Mouse (Mus musculus): ENCODE measurements around the gene Vrk3. TPM values are rescaled to one million over a fixed set of nuclear protein-coding genes. Genes with fewer than 3 reads are reported as not detected.

Gene Vrk3
- polyA plus RNA-seq, 1 experiment from 2014 or later: 28.1 TPM

- H3K4me2 ChIP-seq: no peak overlapping the region
- no peak overlapping the region for H3K9ac ChIP-seq
- ATAC-seq (ENCODE audit: insufficient read depth): no peak
- H3K27me3 ChIP-seq: 0 out of 2 replicates have a peak, but pooled peaks cover 3% of the 10 kb centered on the region
- no peak overlapping the region for H3K27ac ChIP-seq (replicated peaks)
- no peaks in the 10 kb centered on the region for H3K9me3 ChIP-seq (replicated peaks)
- H3K4me1 ChIP-seq (replicated peaks): peaks cover 14% of the 10 kb centered on the region
- WGBS (ENCODE audit: insufficient replicate concordance): 67% methylated on average over 4 of the region's 4 CpGs
- H3K4me3 ChIP-seq (replicated peaks): no peak overlapping the region
- peaks cover 10% of the 10 kb centered on the region; the same call in 1 of the 2 replicates for H3K36me3 ChIP-seq (replicated peaks)
Measured at GRCm38 (mm10) chr7:44810365-44810764, 62.2 kb downstream of the Vrk3 start.

GRCm38 (mm10) chr7:44810819-44811557 is 62.8 kb downstream of the Vrk3 start:
- no peak overlapping the region for H3K9ac ChIP-seq
- no peaks in the 10 kb centered on the region for H3K9me3 ChIP-seq (replicated peaks)

DNA sequence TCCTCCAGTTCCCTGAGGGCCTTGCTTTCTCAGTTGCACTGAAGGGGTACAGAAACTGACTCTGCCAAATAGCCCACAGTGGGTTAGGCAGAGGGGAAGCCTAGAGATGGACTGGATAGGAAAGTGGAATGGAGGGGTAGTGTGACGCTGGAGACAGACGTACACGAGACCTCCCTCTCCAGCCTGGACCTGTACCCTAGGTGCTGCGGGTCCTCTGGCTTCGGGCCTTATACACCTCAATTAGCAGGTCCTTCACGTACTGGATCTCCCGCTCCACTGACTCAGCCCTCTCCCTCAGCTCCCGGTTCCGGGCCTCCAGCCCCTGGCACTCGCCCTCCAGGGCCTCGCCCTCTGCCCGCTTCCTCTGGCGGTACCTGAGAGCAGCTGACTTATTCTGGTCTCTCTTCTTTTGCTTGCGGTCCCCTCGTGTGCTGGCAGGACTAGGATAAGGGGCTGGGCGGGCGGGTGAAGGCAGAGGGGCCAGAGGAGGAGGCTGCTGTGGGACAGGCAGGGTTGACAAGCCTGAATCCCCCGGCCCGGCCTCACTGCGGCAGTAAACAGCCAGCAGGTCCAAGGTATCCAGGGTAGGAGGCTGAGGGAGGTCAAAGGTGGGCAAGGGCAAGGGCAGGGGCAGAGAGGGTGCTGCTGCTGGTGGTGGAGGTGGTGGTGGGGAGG is 64.6 kb downstream of the Vrk3 start:
- ATAC-seq (ENCODE audit: insufficient read depth): no peak
- H3K27me3 ChIP-seq: no peaks in the 10 kb centered on the region
- peaks cover 10% of the 10 kb centered on the region; the same call in 1 of the 2 replicates for H3K36me3 ChIP-seq (replicated peaks)
- H3K9me3 ChIP-seq (replicated peaks): no peaks in the 10 kb centered on the region
- no peak overlapping the region for H3K4me2 ChIP-seq
- no peak overlapping the region for H3K4me3 ChIP-seq (replicated peaks)
- H3K27ac ChIP-seq (replicated peaks): no peak overlapping the region
- peaks cover 24% of the 10 kb centered on the region for H3K4me1 ChIP-seq (replicated peaks)
- H3K9ac ChIP-seq: no peak overlapping the region
- 79% methylated on average over 20 of the region's 20 CpGs for WGBS (ENCODE audit: insufficient replicate concordance)

More at GRCm38 (mm10) chr7:44810819-44811557, 62.8 kb downstream of the Vrk3 start:
- Histone ChIP-seq H3K4me2 (no peak overlapping the region), H3K27ac (replicated peaks) (no peak overlapping the region), H3K27me3 (no peaks in the 10 kb centered on the region), H3K36me3 (replicated peaks) (peaks cover 10% of the 10 kb centered on the region; the same call in 1 of the 2 replicates), H3K4me1 (replicated peaks) (peaks cover 17% of the 10 kb centered on the region), H3K4me3 (replicated peaks) (no peak overlapping the region)
- ATAC-seq (ENCODE audit: insufficient read depth): no peak
- WGBS (ENCODE audit: insufficient replicate concordance): 64% methylated on average over 7 of the region's 7 CpGs

DNA sequence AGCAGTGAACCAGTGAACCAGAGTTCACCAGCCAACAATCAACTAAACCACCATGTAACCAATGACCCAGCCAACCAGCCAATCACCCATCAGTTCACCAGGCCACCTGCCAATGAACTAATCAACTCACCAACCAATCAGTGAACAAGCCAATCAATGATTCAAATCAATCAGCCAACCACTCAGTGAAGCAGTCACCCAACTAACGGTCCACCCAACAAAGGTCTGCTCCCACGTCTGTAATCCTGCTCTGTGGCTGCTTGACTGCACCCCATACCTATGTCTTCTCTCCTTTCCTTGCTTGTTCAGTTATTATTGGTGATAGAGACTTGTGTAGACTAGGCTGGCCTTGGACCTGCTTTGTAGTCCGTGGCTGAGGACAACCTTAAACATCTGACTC is 65.8 kb downstream of the Vrk3 start:
- H3K4me1 ChIP-seq (replicated peaks): peaks cover 36% of the 10 kb centered on the region
- no peak for ATAC-seq (ENCODE audit: insufficient read depth)
- H3K36me3 ChIP-seq (replicated peaks): peaks cover 16% of the 10 kb centered on the region
- no peak overlapping the region for H3K9ac ChIP-seq
- no peak overlapping the region; the same call in 1 of the 2 replicates for H3K4me3 ChIP-seq (replicated peaks)
- H3K9me3 ChIP-seq (replicated peaks): no peaks in the 10 kb centered on the region
- no peaks in the 10 kb centered on the region for H3K27me3 ChIP-seq
- H3K27ac ChIP-seq (replicated peaks): no peak overlapping the region
- peak overlapping the region; percentile 92 for H3K4me2 ChIP-seq
- 72% methylated on average over 3 of the region's 3 CpGs for WGBS (ENCODE audit: insufficient replicate concordance)

- Histone ChIP-seq H3K9me3 (replicated peaks) (no peaks in the 10 kb centered on the region), H3K4me2 (peak overlapping the region; percentile 92), H3K27ac (replicated peaks) (peak overlapping the region; percentile 96; the same call in 1 of the 2 replicates), H3K27me3 (no peaks in the 10 kb centered on the region), H3K4me3 (replicated peaks) (peak overlapping the region; percentile 90), H3K9ac (no peak overlapping the region), H3K4me1 (replicated peaks) (peaks cover 41% of the 10 kb centered on the region), H3K36me3 (replicated peaks) (peaks cover 17% of the 10 kb centered on the region)
- no peak for ATAC-seq (ENCODE audit: insufficient read depth)
- WGBS (ENCODE audit: insufficient replicate concordance): 63% methylated on average over 4 of the region's 4 CpGs
Measured at GRCm38 (mm10) chr7:44814423-44814822, 66.2 kb downstream of the Vrk3 start.

DNA sequence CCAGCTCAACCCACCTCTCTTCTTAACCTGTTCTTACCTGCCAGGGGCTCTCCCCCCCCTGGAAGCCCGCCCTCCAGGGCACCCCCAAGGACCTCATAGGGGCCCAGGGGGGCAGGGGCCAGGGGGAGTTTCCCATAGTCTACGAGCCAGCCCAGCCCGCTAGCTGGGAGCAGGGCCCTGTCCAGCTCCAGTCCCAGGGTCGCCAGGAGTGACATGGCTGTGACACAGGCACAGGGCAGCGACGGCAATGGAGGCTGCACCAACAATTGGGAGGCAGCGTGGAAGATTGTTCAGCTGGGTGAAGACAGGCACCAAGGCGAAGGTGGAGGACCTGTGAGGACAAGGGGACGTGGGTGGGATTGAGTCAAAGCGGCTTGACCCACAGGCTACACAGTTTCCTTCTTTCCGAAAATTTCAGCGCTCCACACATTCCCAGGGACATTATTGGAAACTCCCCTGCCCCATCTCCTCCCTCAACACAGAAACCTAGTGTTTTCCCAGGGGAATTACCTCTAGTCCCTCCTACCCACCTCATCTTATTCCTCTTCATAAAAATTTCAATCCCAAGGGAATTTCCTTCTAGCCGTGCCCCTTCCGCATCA is 66.8 kb downstream of the Vrk3 start:
- peaks cover 17% of the 10 kb centered on the region for H3K36me3 ChIP-seq (replicated peaks)
- peak overlapping the region; percentile 90 for H3K4me3 ChIP-seq (replicated peaks)
- H3K27me3 ChIP-seq: no peaks in the 10 kb centered on the region
- no peaks in the 10 kb centered on the region for H3K9me3 ChIP-seq (replicated peaks)
- no peak for ATAC-seq (ENCODE audit: insufficient read depth)
- peaks cover 47% of the 10 kb centered on the region for H3K4me1 ChIP-seq (replicated peaks)
- peak overlapping the region; percentile 92 for H3K4me2 ChIP-seq
- WGBS (ENCODE audit: insufficient replicate concordance): 44% methylated on average over 14 of the region's 14 CpGs
- H3K9ac ChIP-seq: peak overlapping the region; percentile 93
- H3K27ac ChIP-seq (replicated peaks): peak overlapping the region; percentile 96

GRCm38 (mm10) chr7:44815721-44816469 is 67.7 kb downstream of the Vrk3 start, which contains the start of the genes Nup62 and Il4i1:
Nup62 (plus strand) TSS chr7:44816088.
Il4i1 (plus strand) TSS chr7:44816387.
- Histone ChIP-seq H3K4me2 (peak within 1 kb of the TSS; percentile 92), H3K9ac (peak within 1 kb of the TSS; percentile 93), H3K9me3 (replicated peaks) (no peaks in the 10 kb centered on the region), H3K4me1 (replicated peaks) (peaks cover 55% of the 10 kb centered on the region), H3K27ac (replicated peaks) (peak within 1 kb of the TSS; percentile 96), H3K4me3 (replicated peaks) (peak within 1 kb of the TSS; percentile 90), H3K27me3 (no peaks in the 10 kb centered on the region), H3K36me3 (replicated peaks) (peaks cover 17% of the 10 kb centered on the region)
- 1% methylated on average over 62 of the region's 62 CpGs for WGBS (ENCODE audit: insufficient replicate concordance)
- ATAC-seq (ENCODE audit: insufficient read depth): peak; percentile 89

DNA sequence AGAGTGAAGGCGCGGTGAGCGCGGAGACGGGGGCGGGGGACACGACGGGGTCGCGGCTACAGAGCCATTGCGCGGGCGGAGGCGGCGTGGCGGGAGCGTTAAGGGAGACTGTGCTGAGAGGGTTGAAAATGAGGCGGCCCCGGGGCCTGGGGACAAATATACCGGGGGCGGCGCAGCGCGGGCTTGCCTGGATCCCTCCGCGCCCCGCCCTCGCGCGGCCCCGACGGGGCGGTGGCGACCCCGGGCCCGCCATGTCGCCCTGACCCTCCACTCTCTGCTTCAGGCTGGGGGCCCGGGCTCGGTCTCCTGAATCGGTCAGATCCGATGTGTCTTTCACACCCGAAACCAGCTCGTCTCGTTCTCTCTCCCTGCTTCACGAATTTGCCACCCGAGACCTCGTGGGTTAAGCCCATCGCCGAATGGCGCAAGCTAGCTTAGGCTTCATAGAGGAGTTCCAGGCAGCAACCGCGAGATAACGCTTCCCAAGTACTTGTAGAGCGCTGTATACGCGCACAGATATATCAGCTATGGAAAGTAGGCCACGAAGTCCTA is 68.3 kb downstream of the Vrk3 start, which contains the start of gene Atf5:
Gene Atf5 (minus strand): TSS at position 189 of the 552 bp plus-strand sequence.
- peak within 1 kb of the TSS; percentile 93 for H3K9ac ChIP-seq
- peak within 1 kb of the TSS; percentile 96 for H3K27ac ChIP-seq (replicated peaks)
- under 1% methylated on average over 57 of the region's 57 CpGs for WGBS (ENCODE audit: insufficient replicate concordance)
- H3K36me3 ChIP-seq (replicated peaks): peaks cover 17% of the 10 kb centered on the region
- no peaks in the 10 kb centered on the region for H3K27me3 ChIP-seq
- H3K4me1 ChIP-seq (replicated peaks): peaks cover 62% of the 10 kb centered on the region
- H3K9me3 ChIP-seq (replicated peaks): no peaks in the 10 kb centered on the region
- peak within 1 kb of the TSS; percentile 92 for H3K4me2 ChIP-seq
- H3K4me3 ChIP-seq (replicated peaks): peak within 1 kb of the TSS; percentile 90
- peak; percentile 27 for ATAC-seq (ENCODE audit: insufficient read depth)

DNA sequence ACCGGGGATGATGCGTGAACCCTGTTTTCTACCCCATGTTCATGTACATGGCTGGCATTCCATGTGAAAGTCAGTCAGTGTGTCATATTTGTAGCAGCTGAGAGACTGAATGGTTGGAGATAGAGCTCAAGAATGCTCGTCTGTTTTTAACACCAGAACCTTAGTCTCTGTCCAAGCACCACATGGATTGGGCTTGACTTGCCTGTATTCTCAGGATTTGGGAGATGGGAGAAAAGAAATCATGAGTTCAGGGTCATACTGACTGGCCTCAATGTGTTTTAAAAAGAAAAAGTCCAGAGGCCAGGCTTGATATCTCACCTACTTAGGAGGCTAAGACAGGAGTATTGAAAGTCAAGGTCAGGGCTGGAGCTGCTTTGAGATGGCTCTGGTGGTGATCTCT is 69.2 kb downstream of the Vrk3 start:
- H3K9me3 ChIP-seq (replicated peaks): no peaks in the 10 kb centered on the region
- H3K27me3 ChIP-seq: no peaks in the 10 kb centered on the region
- peak overlapping the region; percentile 96 for H3K27ac ChIP-seq (replicated peaks)
- H3K36me3 ChIP-seq (replicated peaks): peaks cover 17% of the 10 kb centered on the region
- ATAC-seq (ENCODE audit: insufficient read depth): no peak
- H3K9ac ChIP-seq: peak overlapping the region; percentile 93
- peak overlapping the region; percentile 90 for H3K4me3 ChIP-seq (replicated peaks)
- peaks cover 66% of the 10 kb centered on the region for H3K4me1 ChIP-seq (replicated peaks)
- WGBS (ENCODE audit: insufficient replicate concordance): 21% methylated on average over 3 of the region's 3 CpGs
- peak overlapping the region; percentile 92 for H3K4me2 ChIP-seq

DNA sequence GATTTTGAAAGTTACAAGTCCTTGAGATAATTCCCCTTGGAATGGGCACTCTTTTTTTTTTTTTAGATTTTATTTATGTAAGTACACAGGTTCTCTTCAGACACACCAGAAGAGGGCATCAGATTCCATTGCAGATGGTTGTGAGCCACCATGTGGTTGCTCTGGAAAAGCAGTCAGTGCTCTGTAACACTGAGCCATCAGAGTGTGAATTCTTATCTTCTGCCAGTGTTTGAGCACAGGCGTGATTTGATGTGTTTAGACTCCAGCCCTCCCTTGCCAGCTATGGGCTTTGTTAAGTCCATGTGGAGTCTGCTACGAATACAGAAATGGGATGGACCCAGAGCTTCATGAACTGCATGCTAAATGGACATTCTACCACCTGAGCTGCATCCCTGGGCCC is 70.0 kb downstream of the Vrk3 start:
- Histone ChIP-seq H3K27ac (replicated peaks) (peak overlapping the region; percentile 96), H3K9me3 (replicated peaks) (no peaks in the 10 kb centered on the region), H3K4me2 (peak overlapping the region; percentile 92), H3K9ac (peak overlapping the region; percentile 93; the same call in 1 of the 2 replicates), H3K4me1 (replicated peaks) (peaks cover 71% of the 10 kb centered on the region), H3K36me3 (replicated peaks) (peaks cover 22% of the 10 kb centered on the region), H3K27me3 (no peaks in the 10 kb centered on the region), H3K4me3 (replicated peaks) (peak overlapping the region; percentile 90)
- ATAC-seq (ENCODE audit: insufficient read depth): no peak
- 20% methylated on average over 2 of the region's 2 CpGs for WGBS (ENCODE audit: insufficient replicate concordance)

Data from liver, embryonic 15.5 days (tissue).